Mouse (Mus musculus): ENCODE results near the gene Slc9a4.

DNA sequence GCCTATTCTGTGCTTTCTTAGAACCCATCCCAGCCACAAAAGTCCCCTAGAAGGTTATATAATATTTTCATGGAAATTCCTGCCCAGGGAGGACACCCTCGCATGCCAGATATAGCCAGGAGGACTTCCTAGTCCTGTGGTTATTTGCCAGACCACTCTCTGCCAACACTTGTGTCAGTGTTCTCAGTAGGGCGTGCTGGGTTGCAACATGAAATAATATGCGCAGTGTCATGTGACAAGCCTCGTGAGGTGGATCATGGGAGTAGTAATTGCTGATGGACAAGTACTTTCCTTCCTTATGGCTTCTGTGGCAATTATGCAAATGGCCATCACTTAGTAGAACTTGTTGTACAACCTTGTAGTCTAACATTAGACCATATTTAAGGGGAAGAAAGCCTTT, 11.1 kb downstream of the Slc9a4 start:
- TF ChIP-seq POLR2A (IDR thresholded peaks at IDR 0.05; ENCODE audit: control insufficient read depth, low read depth, low read length) (no peak), CTCF (IDR thresholded peaks at IDR 0.05; ENCODE audit: control insufficient read depth, insufficient read depth, insufficient replicate concordance, low read depth, low read length) (no peak)
